Mouse (Mus musculus): Measurements from ENCODE around the gene Tgtp2. TPM values are rescaled to one million over a fixed set of nuclear protein-coding genes. Genes with fewer than 3 reads are reported as not detected.
"Not testable (repeated sequence)": the region's sequence is repeated elsewhere in the genome, so short reads cannot be mapped to it uniquely, and the experiment has no call there.

Gene Tgtp2
- polyA plus RNA-seq (2011; ENCODE audit: insufficient read depth, insufficient read length, low read depth, missing spikeins): not detected in 2 replicates

GRCm38 (mm10) chr11:49063713-49064469 is at the start of gene Tgtp2:
Gene Tgtp2, minus strand, starts transcription at chr11:49064206.
- not testable (repeated sequence) for H3K9me3 ChIP-seq (replicated peaks; ENCODE audit: control insufficient read depth, insufficient read depth, low read length, poor library complexity, severe bottlenecking); H3K9ac ChIP-seq (ENCODE audit: low read depth, poor library complexity, severe bottlenecking); H3K4me3 ChIP-seq (ENCODE audit: low read depth, low read length); H3K27ac ChIP-seq (ENCODE audit: insufficient read depth, low read length); H3K36me3 ChIP-seq (ENCODE audit: control insufficient read depth, insufficient read depth, low read length, poor library complexity, severe bottlenecking); H3K27me3 ChIP-seq (ENCODE audit: control insufficient read depth, insufficient read depth, low read length, poor library complexity, severe bottlenecking); H3K4me1 ChIP-seq (ENCODE audit: control insufficient read depth, insufficient read depth, low read length)

GRCm38 (mm10) chr11:49112624-49113219 is 48.7 kb upstream of the Tgtp2 start:
- Histone ChIP-seq H3K36me3 (ENCODE audit: control insufficient read depth, insufficient read depth, low read length, poor library complexity, severe bottlenecking) (no peaks in the 10 kb centered on the region), H3K9ac (ENCODE audit: low read depth, poor library complexity, severe bottlenecking) (no peak overlapping the region), H3K9me3 (replicated peaks; ENCODE audit: control insufficient read depth, insufficient read depth, low read length, poor library complexity, severe bottlenecking) (no peaks in the 10 kb centered on the region), H3K27ac (ENCODE audit: insufficient read depth, low read length) (no peak overlapping the region), H3K4me1 (ENCODE audit: control insufficient read depth, insufficient read depth, low read length) (no peaks in the 10 kb centered on the region), H3K4me3 (ENCODE audit: low read depth, low read length) (no peak overlapping the region), H3K27me3 (ENCODE audit: control insufficient read depth, insufficient read depth, low read length, poor library complexity, severe bottlenecking) (peaks cover 1% of the 10 kb centered on the region; the same call in 1 of the 2 replicates)
- TF ChIP-seq CTCF (IDR thresholded peaks at IDR 0.05; ENCODE audit: low read depth, low read length) (no peak), POLR2A (IDR thresholded peaks at IDR 0.05; ENCODE audit: insufficient read depth, low read length) (no peak), EP300 (IDR thresholded peaks at IDR 0.05; ENCODE audit: insufficient read depth, low read depth, low read length) (no peak)

GRCm38 (mm10) chr11:49111000-49111399 is 47.0 kb upstream of the Tgtp2 start:
- Histone ChIP-seq H3K27ac (ENCODE audit: insufficient read depth, low read length) (no peak overlapping the region), H3K4me1 (ENCODE audit: control insufficient read depth, insufficient read depth, low read length) (no peaks in the 10 kb centered on the region), H3K4me3 (ENCODE audit: low read depth, low read length) (no peak overlapping the region), H3K36me3 (ENCODE audit: control insufficient read depth, insufficient read depth, low read length, poor library complexity, severe bottlenecking) (no peaks in the 10 kb centered on the region), H3K9ac (ENCODE audit: low read depth, poor library complexity, severe bottlenecking) (no peak overlapping the region), H3K27me3 (ENCODE audit: control insufficient read depth, insufficient read depth, low read length, poor library complexity, severe bottlenecking) (peaks cover 1% of the 10 kb centered on the region; the same call in 1 of the 2 replicates), H3K9me3 (replicated peaks; ENCODE audit: control insufficient read depth, insufficient read depth, low read length, poor library complexity, severe bottlenecking) (no peaks in the 10 kb centered on the region)
- no peak for TF ChIP-seq POLR2A (IDR thresholded peaks at IDR 0.05; ENCODE audit: insufficient read depth, low read length)
- no peak for TF ChIP-seq CTCF (IDR thresholded peaks at IDR 0.05; ENCODE audit: low read depth, low read length)
- TF ChIP-seq EP300 (IDR thresholded peaks at IDR 0.05; ENCODE audit: insufficient read depth, low read depth, low read length): no peak

GRCm38 (mm10) chr11:49108833-49109232 is 44.8 kb upstream of the Tgtp2 start:
- Histone ChIP-seq H3K27ac (ENCODE audit: insufficient read depth, low read length) (no peak overlapping the region), H3K4me3 (ENCODE audit: low read depth, low read length) (no peak overlapping the region), H3K4me1 (ENCODE audit: control insufficient read depth, insufficient read depth, low read length) (no peaks in the 10 kb centered on the region), H3K9ac (ENCODE audit: low read depth, poor library complexity, severe bottlenecking) (no peak overlapping the region), H3K9me3 (replicated peaks; ENCODE audit: control insufficient read depth, insufficient read depth, low read length, poor library complexity, severe bottlenecking) (no peaks in the 10 kb centered on the region), H3K27me3 (ENCODE audit: control insufficient read depth, insufficient read depth, low read length, poor library complexity, severe bottlenecking) (peaks cover 1% of the 10 kb centered on the region; the same call in 1 of the 2 replicates), H3K36me3 (ENCODE audit: control insufficient read depth, insufficient read depth, low read length, poor library complexity, severe bottlenecking) (no peaks in the 10 kb centered on the region)
- TF ChIP-seq POLR2A (IDR thresholded peaks at IDR 0.05; ENCODE audit: insufficient read depth, low read length): no peak
- peak; percentile 36 for TF ChIP-seq CTCF (IDR thresholded peaks at IDR 0.05; ENCODE audit: low read depth, low read length)

GRCm38 (mm10) chr11:49107650-49108537 is 43.9 kb upstream of the Tgtp2 start:
- no peak for TF ChIP-seq POLR2A (IDR thresholded peaks at IDR 0.05; ENCODE audit: insufficient read depth, low read length)
- TF ChIP-seq CTCF (IDR thresholded peaks at IDR 0.05; ENCODE audit: low read depth, low read length): no peak
- TF ChIP-seq EP300 (IDR thresholded peaks at IDR 0.05; ENCODE audit: insufficient read depth, low read depth, low read length): no peak

More at GRCm38 (mm10) chr11:49107650-49108537, 43.9 kb upstream of the Tgtp2 start:
- H3K4me1 ChIP-seq (ENCODE audit: control insufficient read depth, insufficient read depth, low read length): no peaks in the 10 kb centered on the region
- peaks cover 1% of the 10 kb centered on the region; the same call in 1 of the 2 replicates for H3K27me3 ChIP-seq (ENCODE audit: control insufficient read depth, insufficient read depth, low read length, poor library complexity, severe bottlenecking)
- H3K4me3 ChIP-seq (ENCODE audit: low read depth, low read length): no peak overlapping the region
- no peak overlapping the region for H3K27ac ChIP-seq (ENCODE audit: insufficient read depth, low read length)
- no peaks in the 10 kb centered on the region for H3K36me3 ChIP-seq (ENCODE audit: control insufficient read depth, insufficient read depth, low read length, poor library complexity, severe bottlenecking)
- no peaks in the 10 kb centered on the region for H3K9me3 ChIP-seq (replicated peaks; ENCODE audit: control insufficient read depth, insufficient read depth, low read length, poor library complexity, severe bottlenecking)
- no peak overlapping the region for H3K9ac ChIP-seq (ENCODE audit: low read depth, poor library complexity, severe bottlenecking)
